Comparison of ENCODE assay signal across 7 mouse cellular contexts in genomic region chr11:94339732-94340585, GRCm38 (mm10). TPM values are rescaled to one million over a fixed set of nuclear protein-coding genes. Genes with fewer than 3 reads are reported as not detected.
DNase-seq lines count a peak whose midpoint lies in the region.

No protein-coding gene starts in this region.

- peak overlapping the region; percentile 56; the same call in 1 of the 2 replicates for H3K27ac ChIP-seq in hindbrain, embryonic 10.5 days

- H3K4me3 ChIP-seq in hindbrain, embryonic 10.5 days: no peak overlapping the region

- H3K4me1 ChIP-seq in hindbrain, embryonic 10.5 days (replicated peaks): peaks cover 51% of the 10 kb centered on the region

- H3K9me3 ChIP-seq in hindbrain, embryonic 10.5 days: no peaks in the 10 kb centered on the region

- H3K36me3 ChIP-seq in hindbrain, embryonic 10.5 days: peaks cover 49% of the 10 kb centered on the region

- WGBS in hindbrain, embryonic 10.5 days: 61% methylated on average over 18 of the region's 18 CpGs

- H3K27me3 ChIP-seq in hindbrain, embryonic 10.5 days (ENCODE audit: insufficient read depth, poor library complexity, severe bottlenecking): peaks cover 7% of the 10 kb centered on the region; the same call in 1 of the 2 replicates

- DNase-seq in CD4-positive, CD25-positive, alpha-beta regulatory T cell, adult 2 months (ENCODE audit: low read depth, low spot score): peak; percentile 80
- DNase-seq in MN1 (ENCODE audit: low spot score): peak; percentile 80
- peak; percentile 43 to 60 for DNase-seq in cerebellum, postnatal 4 days (ENCODE audit: low spot score in 2 of 2)
- DNase-seq in hindbrain, embryonic 10.5 days (ENCODE audit: low spot score): peak; percentile 73
- DNase-seq in layer of hippocampus, adult 9-10 months (ENCODE audit: low spot score): peak; percentile 42
- DNase-seq in lung, postnatal 4 days: peak; percentile 67 to 73
- peak; percentile 57 for DNase-seq in right cerebral cortex, postnatal 14 days

RNA-seq across cellular contexts. Expression of gene Ankrd40, which starts 12.2 kb away (rescaled TPM):
- polyA plus RNA-seq in hindbrain, embryonic 10.5 days (2016; fragmentation: Nextera tagmentation; extraction: Ambion mirVana): 11.7 and 12.5 TPM in 2 replicates

RNA-seq across cellular contexts. Expression of gene Luc7l3, which starts 18.2 kb away (rescaled TPM):
- 72.3 and 103 TPM in 2 replicates for polyA plus RNA-seq in hindbrain, embryonic 10.5 days (2016; fragmentation: Nextera tagmentation; extraction: Ambion mirVana)

RNA-seq across cellular contexts. Expression of gene Abcc3, which starts 52.8 kb away (rescaled TPM):
- polyA plus RNA-seq in hindbrain, embryonic 10.5 days (2016; fragmentation: Nextera tagmentation; extraction: Ambion mirVana): 0.46 and 0.48 TPM in 2 replicates

RNA-seq across cellular contexts. Expression of gene Gm21885, which starts 58.3 kb away (rescaled TPM):
- not detected in 2 replicates for polyA plus RNA-seq in hindbrain, embryonic 10.5 days (2016; fragmentation: Nextera tagmentation; extraction: Ambion mirVana)
